Mouse (Mus musculus) G1E (cell line): ENCODE results near the gene Ntn1. TPM values are rescaled to one million over a fixed set of nuclear protein-coding genes. Genes with fewer than 3 reads are reported as not detected.

Experiments
- ATAC-seq: 2 replicates; pipeline ENCODE4 v1.8.0; 2016; ENCODE audit warnings: mild to moderate bottlenecking; ENCODE audit not compliant: insufficient number of reproducible peaks, poor library complexity, low FRiP score, severe bottlenecking; ENCODE audit errors: extremely low read depth
- DNase-seq: peaks from one replicate; pipeline ENCODE4 v3.0.0; 2012; ENCODE audit warnings: low spot score
- H3K27me3 ChIP-seq: 2 replicates; pipeline ENCODE4 v1.6.1; 2012; ENCODE audit warnings: mild to moderate bottlenecking, low read length, inconsistent platforms; ENCODE audit not compliant: insufficient read depth
- H3K36me3 ChIP-seq: replicated peaks from 2 replicates; pipeline ENCODE3; 2012; ENCODE audit warnings: mild to moderate bottlenecking, inconsistent platforms
- H3K4me1 ChIP-seq: 2 replicates; pipeline ENCODE4 v1.6.1; 2012; ENCODE audit warnings: low read depth, low read length, inconsistent platforms, mixed read lengths; ENCODE audit not compliant: insufficient read depth
- H3K4me3 ChIP-seq: 2 replicates; pipeline ENCODE4 v1.5.1; 2012; ENCODE audit warnings: low read depth, mild to moderate bottlenecking, inconsistent platforms, low read length, moderate library complexity, mixed read lengths
- H3K9me3 ChIP-seq: replicated peaks from 2 replicates; pipeline ENCODE4 v1.6.1; 2012; ENCODE audit warnings: inconsistent platforms
- CTCF ChIP-seq: IDR thresholded peaks from 2 replicates; pipeline ENCODE4 v1.5.1; 2012; ENCODE audit warnings: low read depth, low read length, inconsistent platforms, mixed read lengths
- GATA1 ChIP-seq: IDR thresholded peaks from 2 replicates; pipeline ENCODE4 v1.6.1; 2012; ENCODE audit warnings: borderline replicate concordance, low read length, inconsistent platforms, mixed read lengths
- GATA2 ChIP-seq: IDR thresholded peaks from 2 replicates; pipeline ENCODE4 v1.6.1; 2012; ENCODE audit warnings: low read depth, low read length, inconsistent platforms, borderline replicate concordance
- POLR2AphosphoS5 ChIP-seq: IDR thresholded peaks from 2 replicates; pipeline ENCODE4 v1.6.1; 2012; ENCODE audit warnings: low read depth, low read length, inconsistent platforms; ENCODE audit not compliant: insufficient replicate concordance
- TAL1 ChIP-seq: conservative IDR thresholded peaks from 2 replicates; pipeline ENCODE4 v1.6.1; 2012; ENCODE audit warnings: low read depth, low read length, inconsistent platforms, mixed read lengths
- polyA plus RNA-seq: library from polyadenylated mRNA; stranded (reverse); fragments of >175 nt; gene quantifications from 2 replicates; pipeline ENCODE4 v1.2.3, GENCODE M21; 2012
- total RNA-seq, 2 experiments: library from RNA; stranded (forward) in 1 of 2; stranded (reverse) in 1 of 2; fragments of 200-1000 nt in 1 of 2; fragments of >200 nt in 1 of 2; fragmentation: Nextera tagmentation in 1 of 2; gene quantifications; 2 replicates each; pipeline ENCODE4 v1.2.3; 2014 to 2017

Gene Ntn1
- total and polyA plus RNA-seq, 3 experiments, result under 0.01 TPM; not detected in 2

DNA sequence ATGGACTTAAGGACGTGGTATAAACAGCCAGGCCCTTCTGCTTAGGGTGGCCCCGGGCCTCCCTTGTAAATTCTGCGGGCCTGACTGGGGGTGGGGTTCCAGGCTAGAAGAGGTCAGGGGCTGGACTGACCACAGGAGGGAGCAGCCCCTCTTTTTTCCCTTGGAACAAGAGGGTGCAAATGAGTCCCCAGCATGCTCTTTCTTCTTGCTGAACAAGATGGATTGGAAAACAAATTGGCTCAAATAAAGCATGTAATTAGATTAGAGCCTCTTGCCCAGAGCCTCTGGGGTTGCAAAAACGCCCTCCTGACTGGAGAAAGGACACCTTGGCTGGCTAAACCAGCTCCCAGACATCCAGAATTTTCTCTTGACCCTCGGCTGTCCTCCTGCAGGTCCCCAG, 160.9 kb downstream of the Ntn1 start:
- DNase-seq, result no peak
- H3K9me3 ChIP-seq, result no peaks in the 10 kb centered on the region
- no peak for ATAC-seq
- peaks cover 4% of the 10 kb centered on the region; the same call in 1 of the 2 replicates for H3K27me3 ChIP-seq
- H3K4me3 ChIP-seq, result no peak overlapping the region
- TF ChIP-seq POLR2AphosphoS5, result no peak
- no peaks in the 10 kb centered on the region for H3K36me3 ChIP-seq
- H3K4me1 ChIP-seq, result no peaks in the 10 kb centered on the region

DNA sequence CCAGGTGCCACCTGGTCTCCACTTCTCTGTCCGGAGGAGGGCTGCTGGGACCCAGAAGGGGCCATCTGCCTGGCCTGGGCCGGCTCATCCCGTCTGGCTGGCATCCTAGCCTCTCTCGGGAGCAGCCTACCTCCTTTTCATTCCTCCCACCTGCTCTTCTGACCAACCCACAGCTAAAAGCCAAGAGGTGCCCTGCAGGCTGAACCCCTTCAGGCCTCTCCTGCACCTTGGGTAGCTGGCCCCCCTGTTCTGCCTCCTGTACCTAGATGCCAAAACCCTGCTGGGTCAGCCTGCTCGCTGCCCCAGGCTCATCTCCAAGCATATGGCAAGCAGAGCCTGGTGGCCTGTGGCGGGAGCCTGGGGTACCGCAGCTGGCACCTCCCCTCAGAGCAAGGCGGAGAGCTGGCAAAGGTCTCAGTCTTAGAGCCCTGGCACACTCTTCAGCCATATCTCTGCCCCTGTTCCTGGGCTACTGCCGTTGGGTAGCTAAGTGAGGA, 167.1 kb downstream of the Ntn1 start:
- Histone ChIP-seq H3K9me3 (peaks cover 3% of the 10 kb centered on the region; the same call in 1 of the 2 replicates), H3K36me3 (no peaks in the 10 kb centered on the region), H3K4me1 (no peaks in the 10 kb centered on the region), H3K27me3 (peaks cover 3% of the 10 kb centered on the region; the same call in 1 of the 2 replicates), H3K4me3 (no peak overlapping the region)
- TF ChIP-seq CTCF (no peak), TAL1 (no peak), POLR2AphosphoS5 (no peak), GATA1 (no peak), GATA2 (no peak)
- DNase-seq (no peak), ATAC-seq (no peak)

DNA sequence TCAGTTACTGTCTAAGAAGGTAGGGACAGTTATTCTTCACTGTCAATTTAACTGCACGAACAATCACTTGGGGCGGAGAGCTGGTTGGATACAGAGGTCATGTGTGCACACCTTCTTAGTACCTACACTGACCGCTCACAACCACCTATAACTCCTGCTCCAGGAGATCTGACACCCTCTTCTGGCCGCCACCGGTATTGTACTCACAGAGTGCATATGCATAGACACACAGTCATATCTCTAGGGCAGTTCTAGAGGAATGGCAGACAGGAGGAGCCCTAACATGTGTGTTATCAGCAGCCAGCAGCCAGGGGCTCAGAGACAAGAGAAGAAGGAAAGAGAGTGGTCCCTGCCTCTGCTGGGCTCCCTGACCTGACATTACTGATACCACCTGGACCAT, 169.1 kb downstream of the Ntn1 start:
- ATAC-seq, result no peak
- TF ChIP-seq GATA1, result no peak
- TF ChIP-seq CTCF, result no peak
- TF ChIP-seq TAL1, result no peak
- TF ChIP-seq POLR2AphosphoS5, result no peak
- no peak for TF ChIP-seq GATA2

DNA sequence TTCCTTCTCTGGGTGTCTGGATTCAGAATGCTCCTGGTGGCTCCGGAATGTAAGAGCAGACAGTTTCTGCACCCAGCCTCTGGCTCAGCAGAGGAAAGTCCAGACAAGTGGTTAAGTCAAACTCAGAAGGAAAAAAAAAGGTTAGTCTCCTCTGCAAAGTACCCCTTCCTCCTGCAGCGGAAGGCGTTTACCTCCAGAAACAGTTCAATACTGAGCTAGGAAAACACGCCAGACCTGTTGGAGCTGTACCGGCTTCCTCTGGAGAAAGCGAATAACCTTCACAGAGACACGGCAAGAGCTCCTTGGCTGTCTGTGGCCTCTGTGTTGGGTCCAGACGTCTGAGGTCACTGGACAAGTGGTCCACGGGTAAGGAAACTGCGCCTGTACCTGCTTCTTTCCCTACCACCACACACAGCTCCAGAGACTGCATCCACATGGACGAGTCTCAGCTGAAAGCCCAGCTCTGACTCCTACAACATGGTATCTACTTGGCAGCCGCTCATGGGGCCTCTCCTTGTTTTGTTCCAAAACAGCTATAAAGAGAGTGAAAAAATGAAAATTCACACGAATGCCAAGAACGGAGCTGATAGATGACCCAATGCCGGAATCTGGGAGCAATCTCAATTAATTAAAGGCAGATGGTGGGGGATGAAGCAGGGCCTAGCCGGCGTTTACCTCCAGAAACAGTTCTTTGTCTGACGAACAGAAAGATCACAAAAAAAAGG, 171.5 kb downstream of the Ntn1 start:
- TF ChIP-seq POLR2AphosphoS5 (no peak), GATA1 (no peak), TAL1 (no peak), GATA2 (no peak), CTCF (no peak)
- Histone ChIP-seq H3K9me3 (peaks cover 3% of the 10 kb centered on the region; the same call in 1 of the 2 replicates), H3K4me1 (no peaks in the 10 kb centered on the region), H3K27me3 (peaks cover 2% of the 10 kb centered on the region; the same call in 1 of the 2 replicates), H3K36me3 (no peaks in the 10 kb centered on the region), H3K4me3 (no peak overlapping the region)
- no peak for ATAC-seq
- DNase-seq, result no peak

More for the DNA sequence above, 169.1 kb downstream of the Ntn1 start:
- Histone ChIP-seq H3K4me1 (no peaks in the 10 kb centered on the region), H3K9me3 (peaks cover 3% of the 10 kb centered on the region; the same call in 1 of the 2 replicates), H3K27me3 (peaks cover 2% of the 10 kb centered on the region; the same call in 1 of the 2 replicates), H3K4me3 (no peak overlapping the region), H3K36me3 (no peaks in the 10 kb centered on the region)
- DNase-seq, result no peak

DNA sequence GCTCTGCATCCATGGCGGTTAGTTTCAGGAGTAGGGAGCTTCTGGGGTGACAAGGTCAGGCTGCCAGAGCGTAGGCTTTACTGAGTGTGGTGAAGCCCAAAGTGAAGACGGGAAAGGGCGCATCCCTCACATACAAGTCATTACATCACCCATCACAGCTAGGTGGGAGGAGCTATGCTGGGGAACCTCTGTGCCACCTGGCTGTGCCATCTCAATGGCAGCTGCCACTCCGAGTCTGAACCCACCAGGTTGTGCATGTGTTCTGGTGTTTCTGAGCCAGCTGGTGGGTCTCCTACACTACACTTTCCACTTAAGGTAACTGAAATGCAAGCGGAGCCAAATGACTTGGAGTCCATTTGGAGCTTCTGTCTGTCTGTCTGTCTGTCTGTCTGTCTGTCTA, 172.8 kb downstream of the Ntn1 start:
- Histone ChIP-seq H3K27me3 (no peaks in the 10 kb centered on the region), H3K9me3 (peaks cover 3% of the 10 kb centered on the region; the same call in 1 of the 2 replicates), H3K36me3 (no peaks in the 10 kb centered on the region), H3K4me3 (no peak overlapping the region), H3K4me1 (no peaks in the 10 kb centered on the region)
- TF ChIP-seq GATA1, result no peak
- TF ChIP-seq POLR2AphosphoS5, result no peak
- TF ChIP-seq GATA2, result no peak
- no peak for TF ChIP-seq TAL1
- DNase-seq (no peak), ATAC-seq (no peak)

DNA sequence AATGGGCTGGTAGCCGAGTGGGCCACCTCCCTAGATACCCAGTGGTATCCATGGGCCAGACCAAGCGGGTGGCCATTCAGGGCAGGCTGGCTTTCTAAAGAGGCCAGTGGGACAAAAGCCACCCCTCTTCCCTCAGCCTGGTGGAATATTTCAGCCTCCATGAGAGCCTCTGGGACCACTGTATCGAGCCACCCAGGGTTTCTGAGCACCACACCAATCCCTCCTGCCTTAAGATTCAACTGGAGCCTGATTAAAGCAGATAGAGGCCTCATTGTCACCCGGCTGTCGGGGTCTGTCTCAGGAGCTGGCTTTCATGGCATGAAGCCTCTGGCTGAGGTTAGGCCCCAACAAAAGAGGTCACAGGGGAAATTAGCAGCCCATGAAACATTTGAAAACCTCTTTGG, 174.0 kb downstream of the Ntn1 start:
- Histone ChIP-seq H3K27me3 (no peaks in the 10 kb centered on the region), H3K4me3 (no peak overlapping the region)
- TF ChIP-seq POLR2AphosphoS5 (no peak), CTCF (no peak), GATA2 (no peak), GATA1 (no peak), TAL1 (no peak)

More for the DNA sequence above, 174.0 kb downstream of the Ntn1 start:
- no peaks in the 10 kb centered on the region for H3K36me3 ChIP-seq
- peaks cover 3% of the 10 kb centered on the region; the same call in 1 of the 2 replicates for H3K9me3 ChIP-seq
- no peaks in the 10 kb centered on the region for H3K4me1 ChIP-seq
- no peak for DNase-seq
- no peak for ATAC-seq
